Mouse (Mus musculus) CD8-positive naive resting alpha-beta T cell, adult 2 months (primary cell): ENCODE data around the gene B430218F22Rik.
A peak's percentile ranks its signal among the peaks of the same experiment; 100 is the strongest.
"Not testable (repeated sequence)": the region's sequence is repeated elsewhere in the genome, so short reads cannot be mapped to it uniquely, and the experiment has no call there.

Experiments
- DNase-seq, 2 experiments: peaks; one replicate each; pipeline ENCODE4 v3.0.0; 2022; ENCODE audit warnings: low read depth in 2 of 2, low spot score in 2 of 2

Gene B430218F22Rik

DNA sequence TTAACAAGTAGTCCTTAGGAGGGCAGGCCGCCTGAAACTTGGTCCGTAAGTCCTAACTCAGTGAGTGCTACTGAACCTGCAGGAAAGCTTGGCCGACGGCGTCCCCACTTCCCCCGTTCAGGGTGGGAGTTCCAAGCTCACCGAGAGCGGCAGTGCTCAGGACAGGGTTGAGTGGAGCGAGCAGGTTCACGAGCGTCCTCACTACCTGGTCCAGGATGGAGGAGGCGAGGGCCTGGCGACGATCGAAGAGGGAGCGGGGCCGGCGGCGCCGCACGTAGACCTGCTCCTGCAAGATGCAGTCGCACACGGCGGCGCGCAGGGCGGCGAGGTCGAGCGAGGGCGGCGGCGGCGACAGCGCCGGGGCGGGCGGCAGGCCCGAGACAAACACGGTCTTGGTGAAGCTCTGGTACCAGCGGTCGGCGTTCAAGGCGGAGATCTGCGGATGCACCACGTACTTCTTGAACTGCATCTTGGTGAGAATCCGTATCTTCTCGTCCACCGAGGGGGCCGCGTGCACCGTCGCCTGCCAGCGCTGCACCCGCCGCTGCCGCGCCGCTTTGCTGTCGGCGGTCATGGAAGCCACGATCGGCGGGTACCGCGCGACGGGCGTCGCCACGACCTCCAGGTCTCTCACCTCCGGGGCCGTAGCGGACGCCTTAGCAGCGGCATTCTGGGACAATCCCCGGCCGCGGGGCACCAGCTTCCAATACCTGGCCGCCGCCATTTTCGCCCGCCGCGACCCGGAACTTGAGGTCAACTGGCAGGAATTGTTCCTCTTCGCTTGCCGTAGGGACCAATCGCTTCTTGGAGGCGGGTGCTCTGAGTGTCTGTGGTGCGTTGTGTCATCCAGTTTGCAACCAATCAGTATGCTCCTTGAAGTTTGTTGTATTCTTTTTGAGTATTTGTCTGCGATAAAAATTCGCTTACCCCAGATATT, at the start of gene B430218F22Rik, which contains the start of gene Mrps30:
TSS of gene B430218F22Rik (plus strand) at position 120 of the 937 bp plus-strand sequence.
TSS of gene Mrps30 (minus strand) at position 742 of the 937 bp plus-strand sequence.
- peak; percentile 92 to 94 for DNase-seq

- DNase-seq = no peak
Observed at GRCm38 (mm10) chr13:118350257-118350656, 36.2 kb upstream of the B430218F22Rik start.

GRCm38 (mm10) chr13:118350870-118351269, 35.6 kb upstream of the B430218F22Rik start:
- DNase-seq = no peak

DNA sequence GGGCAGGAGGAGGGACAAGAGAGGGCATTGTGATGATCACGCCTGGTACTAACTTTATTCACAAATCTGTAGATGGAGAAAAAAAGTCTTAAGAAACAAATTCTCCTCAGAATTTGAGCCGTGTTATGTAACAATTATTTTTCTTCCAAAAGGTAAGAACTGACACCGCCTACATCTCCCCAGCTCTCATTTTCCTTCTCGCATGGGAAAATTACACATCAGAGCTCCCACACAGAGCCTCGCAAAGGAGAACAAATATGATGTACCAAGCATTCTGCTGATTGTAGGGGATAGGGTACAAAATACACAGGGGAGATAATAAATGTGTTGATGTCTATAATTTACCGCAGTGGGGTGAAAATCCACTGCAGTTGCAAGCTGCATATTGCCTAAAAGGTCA, 23.1 kb upstream of the B430218F22Rik start:
- no peak for DNase-seq

- no peak for DNase-seq
Observed at GRCm38 (mm10) chr13:118365774-118366173, 20.7 kb upstream of the B430218F22Rik start.

DNA sequence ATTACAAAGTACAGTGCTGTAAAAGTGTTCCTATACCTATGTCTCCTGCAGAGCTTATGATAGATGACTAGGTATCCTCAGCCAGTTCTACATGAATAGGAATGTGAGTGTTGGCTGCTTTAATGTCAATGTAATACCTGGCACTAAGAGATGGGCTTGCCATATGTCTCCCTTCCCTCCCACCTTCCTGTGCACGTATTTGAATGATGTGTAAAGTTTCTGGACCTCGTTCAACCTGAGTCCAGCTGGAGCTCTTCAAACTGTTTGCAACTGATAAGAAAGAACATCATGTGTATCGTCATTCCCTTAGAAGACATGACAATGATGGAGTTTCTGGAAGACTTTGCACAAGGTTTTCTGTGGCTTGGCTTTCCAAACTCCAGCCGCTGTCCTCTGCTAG, 13.6 kb upstream of the B430218F22Rik start:
- no peak for DNase-seq

- peak; percentile 39 to 64 for DNase-seq
Observed at GRCm38 (mm10) chr13:118379155-118379554, 7.3 kb upstream of the B430218F22Rik start.

GRCm38 (mm10) chr13:118380381-118380780, 6.0 kb upstream of the B430218F22Rik start:
- no peak for DNase-seq

DNA sequence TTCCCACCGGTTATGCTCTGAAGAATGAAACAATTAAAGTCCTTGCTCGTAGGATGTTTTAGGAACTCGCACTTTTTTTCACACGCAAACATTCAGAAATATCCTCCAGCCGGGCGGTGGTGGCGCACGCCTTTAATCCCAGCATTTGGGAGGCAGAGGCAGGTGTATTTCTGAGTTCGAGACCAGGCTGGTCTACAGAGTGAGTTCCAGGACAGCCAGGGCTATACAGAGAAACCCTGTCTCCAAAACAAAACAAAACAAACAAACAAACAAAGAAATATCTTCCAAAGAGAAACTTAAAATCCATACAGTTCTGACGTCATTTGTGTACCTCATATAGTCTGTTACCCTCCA, 995 bp downstream of the B430218F22Rik start:
- DNase-seq = not testable (repeated sequence)

DNA sequence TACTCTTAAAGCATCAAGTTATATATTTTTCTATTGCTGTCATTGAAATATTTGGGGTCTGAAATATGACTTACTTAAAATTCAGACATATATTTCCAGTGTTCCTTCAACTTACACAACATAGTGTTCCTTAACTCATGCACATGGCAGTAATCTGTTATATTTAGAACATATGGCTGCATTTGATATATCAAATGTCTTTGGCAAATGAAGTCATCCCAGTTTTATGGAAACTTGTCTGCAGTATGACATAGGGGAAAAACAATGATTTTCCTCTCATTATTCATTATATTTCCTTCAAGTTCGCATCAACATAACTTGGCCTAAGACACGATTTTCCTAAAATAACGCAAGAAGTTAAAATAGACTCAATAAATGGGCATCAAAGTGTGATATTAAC, 9.4 kb downstream of the B430218F22Rik start:
- no peak for DNase-seq

- DNase-seq = no peak
Observed at GRCm38 (mm10) chr13:118400340-118400739, 13.9 kb downstream of the B430218F22Rik start.

DNA sequence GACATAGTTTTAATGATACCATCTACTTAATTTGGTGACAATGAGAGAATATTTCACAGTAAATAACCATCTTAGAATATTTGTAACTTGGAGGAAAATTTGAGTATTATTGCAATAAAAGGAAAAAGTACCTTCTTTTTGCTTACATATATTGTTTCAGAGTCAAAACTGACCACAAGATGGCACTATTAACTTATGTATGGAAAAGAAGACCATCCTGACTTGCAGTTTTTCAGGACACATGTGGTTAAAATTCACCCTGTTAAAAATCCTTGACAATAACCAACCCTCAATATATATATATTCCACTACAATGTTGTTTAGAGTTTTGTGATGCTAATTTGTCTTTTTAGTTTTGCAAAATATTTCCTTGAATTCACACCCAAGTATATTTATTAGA, 17.1 kb downstream of the B430218F22Rik start:
- no peak for DNase-seq

DNA sequence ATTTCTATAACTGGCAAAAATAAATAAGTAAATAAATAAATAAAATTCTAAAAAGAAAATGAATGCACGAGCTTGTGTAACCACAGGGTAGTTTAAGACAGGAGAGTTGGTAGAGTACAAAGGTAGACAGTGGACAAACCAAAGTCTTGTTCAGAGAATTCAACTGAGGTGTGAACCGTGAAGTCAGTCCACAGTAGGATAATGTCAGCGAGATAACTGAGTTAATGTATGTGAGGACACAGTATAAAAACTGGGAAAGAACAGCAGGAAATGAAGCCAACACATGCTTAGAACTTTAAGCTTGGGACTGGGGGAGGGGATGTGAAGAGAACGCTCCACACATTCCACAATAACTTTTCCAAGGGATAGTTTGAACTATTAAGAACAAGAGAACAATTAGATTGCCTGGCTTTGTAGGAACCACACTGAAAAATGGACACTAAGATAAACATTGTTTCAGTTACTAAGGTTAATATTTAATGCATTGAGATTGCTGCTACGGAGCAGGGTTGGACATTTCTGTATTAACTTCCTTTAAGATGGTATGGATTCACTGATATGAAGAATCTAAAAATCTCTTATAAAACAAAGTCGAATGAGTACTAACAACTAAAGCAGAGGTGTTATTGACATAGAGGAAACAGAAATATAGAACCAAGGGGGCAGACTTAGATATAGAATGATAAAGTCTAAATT, 25.0 kb downstream of the B430218F22Rik start:
- no peak for DNase-seq

GRCm38 (mm10) chr13:118418163-118418562, 31.7 kb downstream of the B430218F22Rik start:
- no peak for DNase-seq

DNA sequence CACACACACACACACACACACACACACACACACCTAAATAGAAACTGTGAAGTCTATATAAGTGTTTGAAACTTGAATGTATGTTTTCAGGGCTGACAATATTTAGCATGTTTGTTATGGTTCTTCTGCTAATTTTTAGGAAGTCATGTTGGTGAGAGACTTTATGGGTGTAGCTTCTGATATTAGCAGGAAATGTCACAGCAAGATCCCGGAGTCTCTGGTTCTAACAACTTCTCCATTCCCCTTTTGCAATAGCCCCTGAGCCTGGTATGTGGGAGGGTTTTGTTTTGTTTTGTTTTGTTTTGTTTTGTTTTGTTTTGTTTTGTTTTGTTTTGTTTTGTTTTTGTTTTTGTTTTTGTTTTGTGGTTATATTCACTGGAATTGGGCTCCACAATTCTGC, 34.0 kb downstream of the B430218F22Rik start:
- DNase-seq = no peak

DNA sequence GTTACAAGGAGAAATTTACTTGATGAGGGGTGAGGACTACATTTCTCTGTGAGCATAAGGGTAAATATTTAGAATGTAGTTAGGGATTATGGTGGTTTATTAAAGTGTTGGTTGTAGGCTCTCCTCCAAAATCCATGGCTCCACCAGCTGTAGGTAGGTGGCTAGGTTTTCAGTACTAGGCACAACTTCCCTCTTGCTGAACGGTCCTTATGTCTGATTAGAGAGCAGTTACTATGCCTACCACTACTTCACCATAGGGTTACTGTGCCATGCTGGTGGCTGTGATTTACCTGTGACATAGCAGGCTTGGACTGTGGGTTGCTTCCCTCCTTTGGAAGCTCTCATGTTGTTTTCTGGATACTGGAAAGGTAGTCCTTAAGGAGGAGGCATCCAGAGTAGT, 34.4 kb downstream of the B430218F22Rik start:
- DNase-seq = no peak
